ENCODE assay signal across 8 mouse cellular contexts in genomic region chr7:143052626-143053007, GRCm38 (mm10). TPM values are rescaled to one million over a fixed set of nuclear protein-coding genes. Genes with fewer than 3 reads are reported as not detected.
DNase-seq lines count a peak whose midpoint lies in the region; ATAC-seq and TF ChIP-seq lines count a peak whose summit lies in the region.

Gene Cd81, plus strand, starts transcription at chr7:143052739.

- peak within 1 kb of the TSS; percentile 94 for H3K27ac ChIP-seq in embryonic facial prominence, embryonic 13.5 days
- H3K27ac ChIP-seq in limb, embryonic 10.5 days: peak within 1 kb of the TSS; percentile 93
- peak within 1 kb of the TSS; percentile 57 for H3K27ac ChIP-seq in midbrain, embryonic 11.5 days (ENCODE audit: low read depth, low read length)
- peak within 1 kb of the TSS; percentile 81 for H3K27ac ChIP-seq in small intestine, adult 2 months (ENCODE audit: insufficient read depth, low read depth, low read length)

- H3K9ac ChIP-seq in embryonic facial prominence, embryonic 13.5 days: peak within 1 kb of the TSS; percentile 96
- H3K9ac ChIP-seq in midbrain, embryonic 11.5 days (ENCODE audit: low read length): peak within 1 kb of the TSS; percentile 94

- peak; percentile 73 for ATAC-seq in embryonic facial prominence, embryonic 13.5 days (ENCODE audit: insufficient number of reproducible peaks, insufficient read depth, low FRiP score, low TSS enrichment, low read depth)
- peak; percentile 89 for ATAC-seq in midbrain, embryonic 11.5 days (ENCODE audit: low FRiP score)

- peak; percentile 69 for DNase-seq in 3T3-L1 (ENCODE audit: low read depth, low spot score)
- DNase-seq in adrenal gland, postnatal 36 days: peak; percentile 92 to 94
- DNase-seq in heart, adult 18-20 months: peak; percentile 93 to 97
- DNase-seq in kidney, adult 18-20 months: peak; percentile 92
- DNase-seq in limb, embryonic 10.5 days (ENCODE audit: low spot score): peak; percentile 87
- peak; percentile 99 for DNase-seq in midbrain, embryonic 11.5 days (ENCODE audit: low spot score, missing footprints)

- under 1% methylated on average over 31 of the region's 37 CpGs for WGBS in embryonic facial prominence, embryonic 13.5 days
- WGBS in limb, embryonic 10.5 days: under 1% methylated on average over 37 of the region's 37 CpGs
- WGBS in midbrain, embryonic 11.5 days: under 1% methylated on average over 37 of the region's 37 CpGs
- under 1% methylated on average over 37 of the region's 37 CpGs for WGBS in small intestine, adult 2 months

- H3K9me3 ChIP-seq in embryonic facial prominence, embryonic 13.5 days: no peaks in the 10 kb centered on the region
- no peaks in the 10 kb centered on the region for H3K9me3 ChIP-seq in limb, embryonic 10.5 days (replicated peaks)
- no peaks in the 10 kb centered on the region for H3K9me3 ChIP-seq in midbrain, embryonic 11.5 days (ENCODE audit: control insufficient read depth, low read length)

- TF ChIP-seq POLR2A in small intestine, adult 2 months (IDR thresholded peaks at IDR 0.05; ENCODE audit: low read depth, low read length): peak; percentile 86; the same call in 1 of the 2 replicates

- H3K4me1 ChIP-seq in embryonic facial prominence, embryonic 13.5 days: peaks cover 45% of the 10 kb centered on the region
- peaks cover 49% of the 10 kb centered on the region for H3K4me1 ChIP-seq in limb, embryonic 10.5 days
- H3K4me1 ChIP-seq in midbrain, embryonic 11.5 days (ENCODE audit: control insufficient read depth, insufficient read depth, low read length): peaks cover 25% of the 10 kb centered on the region
- H3K4me1 ChIP-seq in small intestine, adult 2 months (ENCODE audit: control insufficient read depth, insufficient read depth, insufficient read length, low read length): peaks cover 47% of the 10 kb centered on the region; the same call in 1 of the 2 replicates

- H3K27me3 ChIP-seq in embryonic facial prominence, embryonic 13.5 days: no peaks in the 10 kb centered on the region
- H3K27me3 ChIP-seq in limb, embryonic 10.5 days (ENCODE audit: low read depth, poor library complexity, severe bottlenecking): no peaks in the 10 kb centered on the region
- no peaks in the 10 kb centered on the region for H3K27me3 ChIP-seq in midbrain, embryonic 11.5 days (ENCODE audit: control insufficient read depth, insufficient read depth, low read length)
- no peaks in the 10 kb centered on the region for H3K27me3 ChIP-seq in small intestine, adult 2 months (ENCODE audit: control insufficient read depth, insufficient read depth, low read length)

- peak within 1 kb of the TSS; percentile 84 for H3K4me3 ChIP-seq in embryonic facial prominence, embryonic 13.5 days
- H3K4me3 ChIP-seq in limb, embryonic 10.5 days: peak within 1 kb of the TSS; percentile 70
- H3K4me3 ChIP-seq in midbrain, embryonic 11.5 days (ENCODE audit: low read depth, low read length): peak within 1 kb of the TSS; percentile 93
- H3K4me3 ChIP-seq in small intestine, adult 2 months (ENCODE audit: low read depth, low read length): peak within 1 kb of the TSS; percentile 87

- H3K4me2 ChIP-seq in embryonic facial prominence, embryonic 13.5 days: peak within 1 kb of the TSS; percentile 97
- peak within 1 kb of the TSS; percentile 93 for H3K4me2 ChIP-seq in midbrain, embryonic 11.5 days

- TF ChIP-seq CTCF in small intestine, adult 2 months (IDR thresholded peaks at IDR 0.05; ENCODE audit: extremely low read depth, insufficient read length, insufficient replicate concordance, low read depth, low read length): no peak

- H3K36me3 ChIP-seq in embryonic facial prominence, embryonic 13.5 days: peaks cover 14% of the 10 kb centered on the region; the same call in 1 of the 2 replicates
- peaks cover 28% of the 10 kb centered on the region for H3K36me3 ChIP-seq in limb, embryonic 10.5 days
- H3K36me3 ChIP-seq in midbrain, embryonic 11.5 days (ENCODE audit: control insufficient read depth, insufficient read depth, low read length): no peaks in the 10 kb centered on the region
- H3K36me3 ChIP-seq in small intestine, adult 2 months (ENCODE audit: control insufficient read depth, insufficient read depth, low read length): no peaks in the 10 kb centered on the region

RNA-seq across cellular contexts. Expression of gene Cd81, which starts in this region (rescaled TPM):
- total RNA-seq in adrenal gland, postnatal 36 days (2021): 100 to 1,000 TPM; 689 to 765 TPM
- polyA plus RNA-seq in embryonic facial prominence, embryonic 13.5 days (2015; fragmentation: Nextera tagmentation; extraction: Ambion mirVana): 407 and 457 TPM in 2 replicates
- 100 to 1,000 TPM; 410 to 413 TPM for total RNA-seq in heart, adult 18-20 months (2021)
- 267 and 310 TPM in 2 replicates for polyA plus RNA-seq in limb, embryonic 10.5 days (2016; fragmentation: Nextera tagmentation; extraction: Ambion mirVana)
- 256 and 276 TPM in 2 replicates for polyA plus RNA-seq in midbrain, embryonic 11.5 days (2014; fragmentation: Nextera tagmentation; extraction: Ambion mirVana)
- 206 and 227 TPM in 2 replicates for polyA plus RNA-seq in small intestine, adult 2 months (2012; rRNA removed)

Comparison
In these comparisons a context has a peak if more than half of its experiments do, and no peak if none do; other contexts are left out.
1. Peak in every context shown above with its lines: DNase-seq, ATAC-seq, H3K4me3 ChIP-seq and H3K27ac ChIP-seq.